Mouse (Mus musculus): ENCODE measurements around the gene Arsa.

Gene Arsa

DNA sequence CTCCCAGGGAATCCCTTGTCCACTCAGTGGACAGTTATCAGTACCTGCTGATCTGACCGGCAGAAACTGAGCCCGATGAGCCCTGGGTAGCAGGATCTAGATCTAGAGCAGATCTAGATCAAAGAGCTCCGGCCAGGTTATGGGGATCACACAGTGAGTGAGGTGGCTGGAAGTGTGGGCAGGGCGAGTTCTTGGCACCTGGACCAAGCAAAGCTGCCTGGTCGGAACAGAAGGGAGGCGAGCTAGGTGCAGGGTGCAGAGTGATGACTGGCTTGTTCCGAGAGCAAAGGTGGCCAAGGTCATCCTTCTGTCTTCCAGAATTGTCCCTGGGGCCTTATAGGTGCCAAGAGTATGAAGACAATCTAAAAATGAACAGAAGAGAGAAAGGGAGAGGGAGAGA lies 17.4 kb downstream of the Arsa start:
- TF ChIP-seq NANOG (IDR thresholded peaks at IDR 0.05; ENCODE audit: borderline replicate concordance, low read length) (no peak), POU5F1 (IDR thresholded peaks at IDR 0.05; ENCODE audit: borderline replicate concordance, low read length) (no peak), CTCF (conservative IDR thresholded peaks at IDR 0.05; ENCODE audit: low read length) (no peak)
- H3K36me3 ChIP-seq (ENCODE audit: insufficient read depth, low read length), result peaks cover 12% of the 10 kb centered on the region; the same call in 1 of the 2 replicates
- H3K9me3 ChIP-seq (ENCODE audit: low read length), result no peaks in the 10 kb centered on the region

GRCm38 (mm10) chr15:89458942-89459341 lies 18.3 kb downstream of the Arsa start:
- TF ChIP-seq CTCF (conservative IDR thresholded peaks at IDR 0.05; ENCODE audit: low read length) (no peak), POU5F1 (IDR thresholded peaks at IDR 0.05; ENCODE audit: borderline replicate concordance, low read length) (no peak), NANOG (IDR thresholded peaks at IDR 0.05; ENCODE audit: borderline replicate concordance, low read length) (no peak)
- peaks cover 62% of the 10 kb centered on the region for H3K4me1 ChIP-seq (replicated peaks; ENCODE audit: low read depth, low read length)
- peaks cover 63% of the 10 kb centered on the region for H3K27me3 ChIP-seq (ENCODE audit: insufficient read depth, low read length)
- H3K9me3 ChIP-seq (ENCODE audit: low read length), result no peaks in the 10 kb centered on the region
- no peak overlapping the region for H3K4me3 ChIP-seq (replicated peaks; ENCODE audit: low read length)
- H3K36me3 ChIP-seq (ENCODE audit: insufficient read depth, low read length), result peaks cover 12% of the 10 kb centered on the region; the same call in 1 of the 2 replicates

More for the DNA sequence above, 17.4 kb downstream of the Arsa start:
- H3K4me3 ChIP-seq (replicated peaks; ENCODE audit: low read length), result no peak overlapping the region
- peaks cover 56% of the 10 kb centered on the region for H3K27me3 ChIP-seq (ENCODE audit: insufficient read depth, low read length)
- peaks cover 59% of the 10 kb centered on the region for H3K4me1 ChIP-seq (replicated peaks; ENCODE audit: low read depth, low read length)

GRCm38 (mm10) chr15:89455642-89456041 lies 21.6 kb downstream of the Arsa start:
- Histone ChIP-seq H3K27me3 (ENCODE audit: insufficient read depth, low read length) (peaks cover 93% of the 10 kb centered on the region), H3K4me3 (replicated peaks; ENCODE audit: low read length) (no peak overlapping the region), H3K9me3 (ENCODE audit: low read length) (no peaks in the 10 kb centered on the region), H3K36me3 (ENCODE audit: insufficient read depth, low read length) (peaks cover 12% of the 10 kb centered on the region; the same call in 1 of the 2 replicates), H3K4me1 (replicated peaks; ENCODE audit: low read depth, low read length) (peaks cover 44% of the 10 kb centered on the region)
- TF ChIP-seq NANOG (IDR thresholded peaks at IDR 0.05; ENCODE audit: borderline replicate concordance, low read length), result no peak

DNA sequence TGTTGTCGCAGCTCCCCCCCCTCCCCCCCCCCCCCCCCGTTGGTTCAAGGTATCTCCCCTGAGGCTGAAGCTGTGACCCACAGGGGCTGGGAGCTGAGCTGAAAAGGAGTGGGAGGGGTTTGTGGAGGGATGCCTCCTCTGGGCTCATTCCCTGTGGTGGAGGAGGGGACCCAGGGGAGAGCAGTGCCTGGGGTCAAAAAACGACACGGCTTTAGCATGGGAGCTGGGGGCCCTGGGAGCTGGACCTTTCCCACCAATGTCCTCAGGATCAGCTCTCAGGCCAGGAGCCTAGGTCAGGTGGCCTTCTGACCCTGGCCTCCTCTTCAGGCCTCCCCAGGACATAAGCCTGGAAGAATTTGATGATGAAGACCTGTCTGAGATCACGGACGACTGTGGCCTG lies 22.4 kb downstream of the Arsa start:
- Histone ChIP-seq H3K4me1 (replicated peaks; ENCODE audit: low read depth, low read length) (peaks cover 37% of the 10 kb centered on the region), H3K27me3 (ENCODE audit: insufficient read depth, low read length) (peaks cover 95% of the 10 kb centered on the region), H3K9me3 (ENCODE audit: low read length) (no peaks in the 10 kb centered on the region), H3K36me3 (ENCODE audit: insufficient read depth, low read length) (peaks cover 12% of the 10 kb centered on the region; the same call in 1 of the 2 replicates), H3K4me3 (replicated peaks; ENCODE audit: low read length) (no peak overlapping the region)
- TF ChIP-seq CTCF (conservative IDR thresholded peaks at IDR 0.05; ENCODE audit: low read length) (no peak), NANOG (IDR thresholded peaks at IDR 0.05; ENCODE audit: borderline replicate concordance, low read length) (no peak), POU5F1 (IDR thresholded peaks at IDR 0.05; ENCODE audit: borderline replicate concordance, low read length) (no peak)

GRCm38 (mm10) chr15:89453865-89454478 lies 23.3 kb downstream of the Arsa start, which contains the start of gene Mapk8ip2:
Mapk8ip2 (plus strand) TSS chr15:89453913.
- no peak for TF ChIP-seq POU5F1 (IDR thresholded peaks at IDR 0.05; ENCODE audit: borderline replicate concordance, low read length)
- TF ChIP-seq CTCF (conservative IDR thresholded peaks at IDR 0.05; ENCODE audit: low read length), result no peak
- TF ChIP-seq NANOG (IDR thresholded peaks at IDR 0.05; ENCODE audit: borderline replicate concordance, low read length), result no peak
- Histone ChIP-seq H3K36me3 (ENCODE audit: insufficient read depth, low read length) (peaks cover 9% of the 10 kb centered on the region; the same call in 1 of the 2 replicates), H3K27me3 (ENCODE audit: insufficient read depth, low read length) (peaks cover 97% of the 10 kb centered on the region), H3K4me1 (replicated peaks; ENCODE audit: low read depth, low read length) (peaks cover 34% of the 10 kb centered on the region), H3K4me3 (replicated peaks; ENCODE audit: low read length) (peak within 1 kb of the TSS; percentile 81), H3K9me3 (ENCODE audit: low read length) (no peaks in the 10 kb centered on the region)

GRCm38 (mm10) chr15:89452906-89453864 lies 24.0 kb downstream of the Arsa start:
- Histone ChIP-seq H3K4me3 (replicated peaks; ENCODE audit: low read length) (peak overlapping the region; percentile 81), H3K27me3 (ENCODE audit: insufficient read depth, low read length) (peaks cover 92% of the 10 kb centered on the region), H3K36me3 (ENCODE audit: insufficient read depth, low read length) (peaks cover 3% of the 10 kb centered on the region; the same call in 1 of the 2 replicates), H3K4me1 (replicated peaks; ENCODE audit: low read depth, low read length) (peaks cover 33% of the 10 kb centered on the region), H3K9me3 (ENCODE audit: low read length) (no peaks in the 10 kb centered on the region)
- no peak for TF ChIP-seq POU5F1 (IDR thresholded peaks at IDR 0.05; ENCODE audit: borderline replicate concordance, low read length)
- TF ChIP-seq CTCF (conservative IDR thresholded peaks at IDR 0.05; ENCODE audit: low read length), result no peak
- TF ChIP-seq NANOG (IDR thresholded peaks at IDR 0.05; ENCODE audit: borderline replicate concordance, low read length), result no peak

GRCm38 (mm10) chr15:89442486-89443070 lies 34.6 kb downstream of the Arsa start:
- H3K4me1 ChIP-seq (replicated peaks; ENCODE audit: low read depth, low read length), result peaks cover 4% of the 10 kb centered on the region; the same call in 1 of the 2 replicates
- H3K4me3 ChIP-seq (replicated peaks; ENCODE audit: low read length), result no peak overlapping the region
- no peak for TF ChIP-seq NANOG (IDR thresholded peaks at IDR 0.05; ENCODE audit: borderline replicate concordance, low read length)
- peak; percentile 34 for TF ChIP-seq CTCF (conservative IDR thresholded peaks at IDR 0.05; ENCODE audit: low read length)
- no peaks in the 10 kb centered on the region for H3K36me3 ChIP-seq (ENCODE audit: insufficient read depth, low read length)
- H3K27me3 ChIP-seq (ENCODE audit: insufficient read depth, low read length), result peaks cover 42% of the 10 kb centered on the region
- H3K9me3 ChIP-seq (ENCODE audit: low read length), result no peaks in the 10 kb centered on the region

GRCm38 (mm10) chr15:89435878-89436277 lies 41.3 kb downstream of the Arsa start:
- Histone ChIP-seq H3K27me3 (ENCODE audit: insufficient read depth, low read length) (peaks cover 22% of the 10 kb centered on the region), H3K4me1 (replicated peaks; ENCODE audit: low read depth, low read length) (peaks cover 12% of the 10 kb centered on the region), H3K36me3 (ENCODE audit: insufficient read depth, low read length) (no peaks in the 10 kb centered on the region), H3K9me3 (ENCODE audit: low read length) (no peaks in the 10 kb centered on the region), H3K4me3 (replicated peaks; ENCODE audit: low read length) (no peak overlapping the region)
- TF ChIP-seq CTCF (conservative IDR thresholded peaks at IDR 0.05; ENCODE audit: low read length) (no peak), POU5F1 (IDR thresholded peaks at IDR 0.05; ENCODE audit: borderline replicate concordance, low read length) (no peak), NANOG (IDR thresholded peaks at IDR 0.05; ENCODE audit: borderline replicate concordance, low read length) (no peak)

Data from E14TG2a.4 (cell line).